ENCODE assay signal across 8 mouse cellular contexts in genomic region chr19:55100227-55101140, GRCm38 (mm10). TPM values are rescaled to one million over a fixed set of nuclear protein-coding genes. Genes with fewer than 3 reads are reported as not detected.
DNase-seq lines count a peak whose midpoint lies in the region; ATAC-seq lines count a peak whose summit lies in the region.

No protein-coding gene starts in this region.

- H3K9me3 ChIP-seq in heart, embryonic 14.5 days (ENCODE audit: control insufficient read depth, low read length) = no peaks in the 10 kb centered on the region
- H3K9me3 ChIP-seq in hindbrain, embryonic 16.5 days (ENCODE audit: control insufficient read depth, low read length) = no peaks in the 10 kb centered on the region
- H3K9me3 ChIP-seq in midbrain, embryonic 14.5 days (ENCODE audit: control insufficient read depth, low read length) = no peaks in the 10 kb centered on the region

- H3K4me2 ChIP-seq in heart, embryonic 14.5 days (ENCODE audit: low read length) = peak overlapping the region; percentile 98
- peak overlapping the region; percentile 81 for H3K4me2 ChIP-seq in hindbrain, embryonic 16.5 days (ENCODE audit: low read length)
- H3K4me2 ChIP-seq in midbrain, embryonic 14.5 days (ENCODE audit: low read length) = peak overlapping the region; percentile 98

- DNase-seq in heart, postnatal 36 days = no peak
- DNase-seq in brain, adult 2 months (ENCODE audit: low read depth, low spot score) = peak; percentile 40
- no peak for DNase-seq in midbrain, embryonic 14.5 days
- DNase-seq in urinary bladder, adult 2 months (ENCODE audit: low spot score) = no peak
- DNase-seq in ovary, postnatal 36 days (ENCODE audit: low spot score) = no peak
- DNase-seq in kidney, adult 11 months = no peak

- H3K27ac ChIP-seq in heart, embryonic 14.5 days (replicated peaks in 1 of 2; ENCODE audit: control insufficient read depth in 1 of 2, insufficient read depth in 1 of 2, low read depth in 2 of 2, low read length in 2 of 2) = no peak overlapping the region
- no peak overlapping the region for H3K27ac ChIP-seq in hindbrain, embryonic 16.5 days (ENCODE audit: low read depth, low read length)
- peak overlapping the region; percentile 90; the same call in 1 of the 2 replicates for H3K27ac ChIP-seq in midbrain, embryonic 14.5 days (replicated peaks; ENCODE audit: low read depth, low read length)

- H3K9ac ChIP-seq in heart, embryonic 14.5 days (ENCODE audit: low read length) = peak overlapping the region; percentile 93
- H3K9ac ChIP-seq in hindbrain, embryonic 16.5 days (ENCODE audit: low read depth, low read length) = peak overlapping the region; percentile 98
- H3K9ac ChIP-seq in midbrain, embryonic 14.5 days (replicated peaks; ENCODE audit: low read length) = peak overlapping the region; percentile 89

- H3K4me1 ChIP-seq in heart, embryonic 14.5 days (ENCODE audit: control insufficient read depth in 2 of 2, insufficient read depth in 2 of 2, low read length in 2 of 2) = peaks cover 8 to 24% of the 10 kb centered on the region in 2 experiments
- peaks cover 11% of the 10 kb centered on the region for H3K4me1 ChIP-seq in hindbrain, embryonic 16.5 days (ENCODE audit: control insufficient read depth, insufficient read depth, low read depth, low read length)
- H3K4me1 ChIP-seq in midbrain, embryonic 14.5 days (ENCODE audit: control insufficient read depth, insufficient read depth, low read length) = peaks cover 24% of the 10 kb centered on the region

- 71% methylated on average over 2 of the region's 2 CpGs for WGBS in heart, embryonic 14.5 days
- 81% methylated on average over 2 of the region's 2 CpGs for WGBS in hindbrain, embryonic 16.5 days
- WGBS in midbrain, embryonic 14.5 days = 82% methylated on average over 2 of the region's 2 CpGs

- intact Hi-C loops in heart, postnatal 36 days (cut with DNase I) = no loop called here

- H3K36me3 ChIP-seq in heart, embryonic 14.5 days (ENCODE audit: control insufficient read depth, insufficient read depth, low read length) = peaks cover 6% of the 10 kb centered on the region
- no peaks in the 10 kb centered on the region; the same call in 1 of the 2 replicates for H3K36me3 ChIP-seq in hindbrain, embryonic 16.5 days (ENCODE audit: control insufficient read depth, insufficient read depth, low read length)
- peaks cover 9% of the 10 kb centered on the region for H3K36me3 ChIP-seq in midbrain, embryonic 14.5 days (ENCODE audit: control insufficient read depth, insufficient read depth, low read length)

- H3K27me3 ChIP-seq in heart, embryonic 14.5 days (ENCODE audit: control insufficient read depth, insufficient read depth, low read length) = no peaks in the 10 kb centered on the region
- no peaks in the 10 kb centered on the region for H3K27me3 ChIP-seq in hindbrain, embryonic 16.5 days (replicated peaks; ENCODE audit: control insufficient read depth, insufficient read depth, low read length)
- no peaks in the 10 kb centered on the region for H3K27me3 ChIP-seq in midbrain, embryonic 14.5 days (ENCODE audit: control insufficient read depth, insufficient read depth, low read length)

- ATAC-seq in heart, embryonic 14.5 days (ENCODE audit: insufficient number of reproducible peaks, insufficient read depth, low FRiP score, low read depth) = no peak
- no peak for ATAC-seq in hindbrain, embryonic 16.5 days
- ATAC-seq in midbrain, embryonic 14.5 days (ENCODE audit: low FRiP score, low TSS enrichment) = no peak

- peak overlapping the region; percentile 58 to 95 for H3K4me3 ChIP-seq in heart, embryonic 14.5 days (ENCODE audit: control insufficient read depth in 1 of 2, insufficient read depth in 1 of 2, low read depth in 1 of 2, low read length in 2 of 2)
- peak overlapping the region; percentile 94 for H3K4me3 ChIP-seq in hindbrain, embryonic 16.5 days (ENCODE audit: low read length)
- peak overlapping the region; percentile 96 for H3K4me3 ChIP-seq in midbrain, embryonic 14.5 days (replicated peaks; ENCODE audit: low read depth, low read length)

RNA-seq across cellular contexts. Expression of gene Gpam, which starts 26.6 kb away (rescaled TPM):
- polyA plus RNA-seq in heart, embryonic 14.5 days (2014; fragmentation: Nextera tagmentation; extraction: Ambion mirVana) = 10.9 and 11.1 TPM in 2 replicates
- 100 to 1,000 TPM; 210 to 250 TPM for total RNA-seq in heart, postnatal 36 days (2021)
- 20.4 and 25.2 TPM in 2 replicates for polyA plus RNA-seq in hindbrain, embryonic 16.5 days (2015; fragmentation: Nextera tagmentation; extraction: Ambion mirVana)
- 19.3 and 28.7 TPM in 2 replicates for polyA plus RNA-seq in midbrain, embryonic 14.5 days (2014; fragmentation: Nextera tagmentation; extraction: Ambion mirVana)
- polyA plus RNA-seq in urinary bladder, adult 2 months (2012; rRNA removed) = 65.6 and 67.5 TPM in 2 replicates
